Mouse (Mus musculus): Measurements from ENCODE around the gene Cd163.

The Cd163 gene

GRCm38 (mm10) chr6:124364328-124364727 is 59.9 kb downstream of the Cd163 start:
- no peak for DNase-seq (ENCODE audit: low spot score)

GRCm38 (mm10) chr6:124373584-124374206 is 69.2 kb downstream of the Cd163 start:
- DNase-seq (ENCODE audit: low spot score), result no peak

- no peak for DNase-seq (ENCODE audit: low spot score)
These were observed 70.2 kb downstream of the Cd163 start for GRCm38 (mm10) chr6:124374683-124375082.

- DNase-seq (ENCODE audit: low spot score), result no peak
These were observed 71.0 kb downstream of the Cd163 start for GRCm38 (mm10) chr6:124375435-124375884.

GRCm38 (mm10) chr6:124376311-124376710 is 71.9 kb downstream of the Cd163 start:
- DNase-seq (ENCODE audit: low spot score), result no peak

- DNase-seq (ENCODE audit: low spot score), result no peak
These were observed 73.2 kb downstream of the Cd163 start for GRCm38 (mm10) chr6:124377494-124378255.

- DNase-seq (ENCODE audit: low spot score), result peak; percentile 36
These were observed 74.9 kb downstream of the Cd163 start for GRCm38 (mm10) chr6:124379331-124379730.

All from urinary bladder, postnatal 14 days (tissue).